Mouse (Mus musculus) left cerebral cortex, postnatal 14 days (tissue): ENCODE measurements around the gene Mgat2. TPM values are rescaled to one million over a fixed set of nuclear protein-coding genes. Genes with fewer than 3 reads are reported as not detected.
A peak's percentile ranks its signal among the peaks of the same experiment; 100 is the strongest.

Experiments used
- DNase-seq, 2 experiments: peaks; one replicate each; pipeline ENCODE4 v3.0.0; 2021 to 2022; ENCODE audit warnings: low spot score in 2 of 2, mixed read lengths in 1 of 2
- intact Hi-C: fragments of 180-260 bp; cut with DNase I; formaldehyde crosslinking; loops from one replicate; pipeline ENCODE4 v1.15.1; 2025
- total RNA-seq, 2 experiments: library from RNA; stranded (reverse); gene quantifications; 2 replicates each; pipeline ENCODE4 v1.2.3; 2021

Gene Mgat2
- total RNA-seq, 2 experiments from 2014 or later, result 30.7 to 34.9 TPM

GRCm38 (mm10) chr12:69204052-69204833, 20.3 kb downstream of the Mgat2 start, which contains the start of gene Gm49384:
Gm49384 (minus strand) TSS chr12:69204267.
- intact Hi-C loops, result no loop called here
- no peak for DNase-seq

GRCm38 (mm10) chr12:69207396-69207795, 23.4 kb downstream of the Mgat2 start:
- intact Hi-C loops, result no loop called here
- no peak for DNase-seq

GRCm38 (mm10) chr12:69207926-69208325, 24.0 kb downstream of the Mgat2 start:
- no peak for DNase-seq
- intact Hi-C loops, result no loop called here

- intact Hi-C loops, result no loop called here
- DNase-seq, result no peak
Measured at GRCm38 (mm10) chr12:69208520-69208919, 24.6 kb downstream of the Mgat2 start.

- intact Hi-C loops, result no loop called here
- no peak for DNase-seq
Measured at GRCm38 (mm10) chr12:69210056-69210979, 26.4 kb downstream of the Mgat2 start.

GRCm38 (mm10) chr12:69211057-69211456, 27.1 kb downstream of the Mgat2 start:
- intact Hi-C loops, result no loop called here

GRCm38 (mm10) chr12:69213186-69213777, 29.3 kb downstream of the Mgat2 start:
- DNase-seq, result no peak
- intact Hi-C loops, result no loop called here

More at GRCm38 (mm10) chr12:69211057-69211456, 27.1 kb downstream of the Mgat2 start:
- peak in 1 of 2 experiments; percentile 32 for DNase-seq

GRCm38 (mm10) chr12:69214393-69214792, 30.4 kb downstream of the Mgat2 start:
- DNase-seq, result no peak
- intact Hi-C loops, result no loop called here

GRCm38 (mm10) chr12:69215000-69215785, 31.2 kb downstream of the Mgat2 start:
- intact Hi-C loops, result no loop called here

GRCm38 (mm10) chr12:69216587-69216986, 32.6 kb downstream of the Mgat2 start:
- intact Hi-C loops, result no loop called here
- DNase-seq, result no peak

More at GRCm38 (mm10) chr12:69215000-69215785, 31.2 kb downstream of the Mgat2 start:
- DNase-seq, result peak; percentile 63 to 88

GRCm38 (mm10) chr12:69220613-69221277, 36.8 kb downstream of the Mgat2 start:
- intact Hi-C loops, result no loop called here
- DNase-seq, result no peak

- intact Hi-C loops, result no loop called here
- peak; percentile 73 to 84 for DNase-seq
Measured at GRCm38 (mm10) chr12:69227776-69228466, 44.0 kb downstream of the Mgat2 start, which contains the start of gene Pole2. Pole2 (minus strand) TSS chr12:69228195.

- intact Hi-C loops, result no loop called here
- DNase-seq, result no peak
Measured at GRCm38 (mm10) chr12:69229251-69229650, 45.3 kb downstream of the Mgat2 start.

- intact Hi-C loops, result no loop called here
- DNase-seq, result no peak
Measured at GRCm38 (mm10) chr12:69235782-69236181, 51.8 kb downstream of the Mgat2 start.
